Mouse (Mus musculus) hindbrain, embryonic 10.5 days (tissue): Measurements from ENCODE around the gene Mrpl28. TPM values are rescaled to one million over a fixed set of nuclear protein-coding genes. Genes with fewer than 3 reads are reported as not detected.
"Not testable (repeated sequence)": the region's sequence is repeated elsewhere in the genome, so short reads cannot be mapped to it uniquely, and the experiment has no call there.

ENCODE experiments used
- DNase-seq: peaks from one replicate; pipeline ENCODE4 v3.0.0-alpha.2; 2017; ENCODE audit warnings: low spot score
- H3K27ac ChIP-seq: fragments of 300-500 bp; sonication (generic); 2 replicates; pipeline ENCODE4 v1.5.1; 2016; ENCODE audit warnings: mild to moderate bottlenecking, moderate library complexity
- H3K27me3 ChIP-seq: fragments of 300-500 bp; sonication (generic); 2 replicates; pipeline ENCODE4 v1.6.1; 2016; ENCODE audit warnings: mild to moderate bottlenecking; ENCODE audit not compliant: poor library complexity, insufficient read depth, severe bottlenecking
- H3K36me3 ChIP-seq: fragments of 300-500 bp; sonication (generic); 2 replicates; pipeline ENCODE4 v1.6.1; 2016; ENCODE audit warnings: mild to moderate bottlenecking, moderate library complexity
- H3K4me1 ChIP-seq: fragments of 300-500 bp; sonication (generic); replicated peaks from 2 replicates; pipeline ENCODE4 v1.6.1; 2016; ENCODE audit warnings: mild to moderate bottlenecking
- H3K4me3 ChIP-seq: fragments of 300-500 bp; sonication (generic); 2 replicates; pipeline ENCODE4 v1.5.1; 2016; ENCODE audit warnings: mild to moderate bottlenecking, moderate library complexity
- H3K9me3 ChIP-seq: fragments of 300-500 bp; sonication (generic); 2 replicates; pipeline ENCODE4 v1.6.1; 2016; ENCODE audit warnings: mild to moderate bottlenecking, moderate library complexity
- WGBS: fragments of 180-500 bp; shearing (Covaris S2); methylation state at CpG from one replicate; pipeline ENCODE4 v1.1.7; 2016; 5-methylcytosine and 5-hydroxymethylcytosine counted together
- polyA plus RNA-seq: library from polyadenylated mRNA; unstranded; fragments of >200 nt; fragmentation: Nextera tagmentation; extraction: Ambion mirVana; gene quantifications from 2 replicates; pipeline ENCODE4 v1.2.1, GENCODE M21; 2016

The Mrpl28 gene
- polyA plus RNA-seq, 1 experiment from 2014 or later = 318 TPM

DNA sequence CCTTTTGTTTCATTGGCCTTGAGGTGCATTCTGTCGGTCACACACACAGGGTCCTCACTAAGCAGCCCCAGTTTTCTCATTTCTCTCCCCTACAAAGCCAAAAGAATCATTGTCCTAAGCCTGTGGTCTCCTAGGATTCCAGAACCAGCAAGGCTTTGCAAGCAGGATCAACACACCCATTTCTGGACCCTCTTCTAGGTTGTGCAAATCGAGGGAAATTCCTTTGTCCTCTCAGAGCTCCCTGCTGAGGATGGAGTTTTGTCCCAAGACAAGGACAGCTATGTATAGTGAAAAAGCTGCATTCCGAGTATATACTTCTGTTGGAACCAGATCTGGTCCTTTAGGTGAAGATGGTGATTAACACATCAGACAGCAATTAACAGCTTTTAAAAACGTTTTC lies 13.1 kb upstream of the Mrpl28 start:
- H3K4me3 ChIP-seq = no peak overlapping the region
- no peaks in the 10 kb centered on the region for H3K36me3 ChIP-seq
- peaks cover 29% of the 10 kb centered on the region for H3K4me1 ChIP-seq
- WGBS = 20% methylated on average over 4 of the region's 4 CpGs
- peaks cover 52% of the 10 kb centered on the region for H3K27me3 ChIP-seq
- no peak overlapping the region for H3K27ac ChIP-seq
- H3K9me3 ChIP-seq = no peaks in the 10 kb centered on the region
- DNase-seq = no peak

DNA sequence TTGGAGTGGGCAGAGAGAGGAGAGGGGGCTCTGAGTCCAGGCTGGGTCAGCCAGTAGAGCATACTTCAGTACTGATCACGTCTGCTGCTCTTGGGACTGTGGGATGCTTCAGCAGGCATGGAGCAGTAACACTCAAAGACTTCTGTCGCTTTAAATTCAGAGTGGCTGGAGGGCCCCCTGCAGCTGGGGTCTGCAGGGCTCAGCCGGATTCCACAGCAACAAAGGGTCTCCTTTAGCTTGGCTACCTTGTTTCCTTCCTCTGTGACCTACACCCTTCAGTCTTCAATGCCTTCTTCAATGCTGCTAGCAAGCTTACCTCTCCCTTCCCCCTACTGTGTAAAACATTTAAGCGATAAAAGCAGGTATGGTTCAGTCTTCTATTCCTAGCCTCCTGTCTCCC lies 12.3 kb upstream of the Mrpl28 start:
- no peaks in the 10 kb centered on the region for H3K36me3 ChIP-seq
- H3K9me3 ChIP-seq = no peaks in the 10 kb centered on the region
- H3K4me1 ChIP-seq = peaks cover 29% of the 10 kb centered on the region
- peak; percentile 29 for DNase-seq
- H3K4me3 ChIP-seq = peak overlapping the region; percentile 16; the same call in 1 of the 2 replicates
- peaks cover 60% of the 10 kb centered on the region for H3K27me3 ChIP-seq
- WGBS = 1% methylated on average over 4 of the region's 4 CpGs
- peak overlapping the region; percentile 17 for H3K27ac ChIP-seq

DNA sequence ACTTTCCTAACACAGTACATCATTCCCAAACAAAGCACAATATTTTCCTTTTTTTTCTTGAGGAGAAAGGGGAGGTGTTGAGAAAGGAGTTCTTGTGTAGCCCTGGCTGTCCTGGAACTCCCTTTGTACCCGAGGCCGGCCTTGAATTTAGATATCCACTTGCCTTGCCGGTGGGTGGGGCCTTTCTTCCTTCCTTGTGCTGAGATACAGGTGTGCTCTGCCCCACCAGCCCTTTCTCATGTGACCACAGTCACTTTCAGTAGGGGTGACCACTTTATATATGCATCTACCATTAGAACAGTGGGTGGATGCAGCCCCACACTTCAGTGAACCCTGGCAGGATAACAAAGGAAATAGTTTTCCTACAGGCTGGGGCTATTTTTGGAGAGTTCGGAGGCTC lies 11.6 kb upstream of the Mrpl28 start:
- Histone ChIP-seq H3K4me3 (no peak overlapping the region), H3K9me3 (no peaks in the 10 kb centered on the region), H3K4me1 (peaks cover 29% of the 10 kb centered on the region), H3K36me3 (no peaks in the 10 kb centered on the region), H3K27ac (no peak overlapping the region), H3K27me3 (peaks cover 67% of the 10 kb centered on the region)
- WGBS = 17% methylated on average over 4 of the region's 4 CpGs
- no peak for DNase-seq

DNA sequence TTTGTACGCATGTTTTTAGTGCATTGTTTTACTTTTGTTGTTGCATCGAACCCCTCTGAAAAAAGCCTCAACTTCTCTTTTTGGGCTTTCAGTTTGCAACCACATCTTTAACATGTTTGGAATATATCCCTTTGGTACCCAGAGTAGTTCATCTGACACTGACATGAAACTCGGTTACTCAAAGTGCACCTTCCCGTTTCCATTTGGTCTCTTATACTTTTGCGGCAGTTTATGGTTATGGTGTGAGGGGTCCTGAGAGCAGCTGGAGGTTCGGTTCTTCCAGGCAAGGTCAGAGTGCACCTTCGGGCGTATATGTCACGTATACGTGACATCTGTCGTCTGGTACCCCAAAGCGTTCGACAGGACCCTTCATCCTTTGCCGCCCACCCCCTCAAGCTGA lies 10.5 kb upstream of the Mrpl28 start:
- peak overlapping the region; percentile 80 for H3K4me3 ChIP-seq
- DNase-seq = no peak
- WGBS = 19% methylated on average over 14 of the region's 14 CpGs
- H3K9me3 ChIP-seq = no peaks in the 10 kb centered on the region
- peak overlapping the region; percentile 85 for H3K27ac ChIP-seq
- H3K36me3 ChIP-seq = no peaks in the 10 kb centered on the region
- peaks cover 78% of the 10 kb centered on the region for H3K27me3 ChIP-seq
- peaks cover 29% of the 10 kb centered on the region for H3K4me1 ChIP-seq

DNA sequence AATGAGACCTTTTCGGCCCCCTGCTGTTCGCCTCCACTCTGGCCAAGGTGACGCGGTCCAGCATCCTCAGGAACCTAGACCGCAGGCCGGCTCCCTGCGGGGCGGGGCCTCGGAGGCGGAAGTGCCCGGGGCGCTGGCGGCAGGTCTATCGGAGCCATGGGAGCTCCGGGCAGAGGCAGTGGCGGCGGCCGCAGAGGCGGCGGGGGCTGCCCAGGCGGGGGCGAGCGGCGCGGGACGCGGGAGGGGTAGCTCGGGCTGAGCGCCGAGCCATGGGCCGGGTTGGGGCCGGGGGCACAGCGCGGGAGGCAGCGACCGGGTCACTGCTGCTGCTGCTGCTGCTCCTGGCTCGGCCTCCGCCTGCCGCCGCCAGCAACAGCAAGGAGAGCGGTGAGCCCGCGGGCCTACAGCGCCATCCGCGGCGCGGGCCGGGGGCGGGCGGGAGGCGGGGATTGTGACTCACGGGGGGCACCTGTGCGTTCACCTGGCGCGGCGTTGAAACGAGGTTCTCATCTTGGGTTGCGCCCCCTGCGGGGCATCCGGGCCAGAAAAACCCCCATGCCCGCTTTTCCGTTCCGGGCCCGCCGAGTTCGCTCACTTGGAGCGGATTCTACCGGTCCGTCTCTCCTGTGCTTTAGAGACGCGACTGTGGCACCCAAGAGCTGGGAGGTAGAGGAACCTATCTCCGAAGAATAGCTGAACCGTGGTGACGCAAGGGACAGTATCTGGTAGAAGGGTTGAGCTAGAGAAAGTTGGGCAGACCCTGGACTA lies 9.9 kb upstream of the Mrpl28 start, which contains the start of gene Tmem8:
Gene Tmem8, plus strand, starts transcription at position 119 of the 768 bp plus-strand sequence.
- under 1% methylated on average over 75 of the region's 75 CpGs for WGBS
- Histone ChIP-seq H3K9me3 (no peaks in the 10 kb centered on the region), H3K27me3 (peaks cover 81% of the 10 kb centered on the region), H3K4me1 (peaks cover 29% of the 10 kb centered on the region), H3K4me3 (peak within 1 kb of the TSS; percentile 80), H3K27ac (peak within 1 kb of the TSS; percentile 85), H3K36me3 (no peaks in the 10 kb centered on the region)
- peak; percentile 75 for DNase-seq

DNA sequence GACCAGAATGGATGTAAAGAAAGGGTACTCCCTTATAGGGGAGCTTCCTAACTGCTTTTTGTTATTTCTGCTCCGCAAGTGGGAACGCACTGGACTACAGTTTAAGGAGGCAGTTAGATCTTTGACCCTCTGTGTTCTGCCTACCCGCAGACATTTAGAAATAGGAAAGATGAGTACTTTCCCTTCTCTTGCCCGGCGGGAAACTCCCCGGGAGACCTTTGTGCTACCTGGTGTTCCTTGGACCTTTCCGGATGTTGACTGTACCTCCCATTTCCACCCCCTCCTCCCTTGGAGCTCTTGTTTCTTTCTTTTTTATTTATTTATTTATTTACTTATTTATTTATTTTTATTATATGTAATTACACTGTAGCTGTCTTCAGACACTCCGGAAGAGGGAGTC lies 9.2 kb upstream of the Mrpl28 start:
- Histone ChIP-seq H3K36me3 (no peaks in the 10 kb centered on the region), H3K27me3 (peaks cover 85% of the 10 kb centered on the region)
- 15% methylated on average over 8 of the region's 8 CpGs for WGBS

DNA sequence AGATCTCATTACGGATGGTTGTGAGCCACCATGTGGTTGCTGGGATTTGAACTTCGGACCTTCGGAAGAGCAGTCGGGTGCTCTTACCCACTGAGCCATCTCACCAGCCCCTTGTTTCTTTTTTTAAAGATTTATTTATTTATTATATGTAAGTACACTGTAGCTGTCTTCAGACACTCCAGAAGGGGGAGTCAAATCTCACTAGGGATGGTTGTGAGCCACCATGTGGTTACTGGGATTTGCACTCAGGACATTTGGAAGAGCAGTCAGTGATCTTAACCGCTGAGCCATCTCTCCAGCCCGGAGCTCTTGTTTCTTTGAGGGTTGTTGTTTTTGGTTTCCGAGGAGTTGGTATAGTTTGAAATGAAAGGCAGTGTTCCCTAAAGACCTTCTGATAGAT lies 8.8 kb upstream of the Mrpl28 start:
- Histone ChIP-seq H3K27me3 (peaks cover 89% of the 10 kb centered on the region), H3K4me1 (peaks cover 29% of the 10 kb centered on the region)
- 67% methylated on average over 7 of the region's 7 CpGs for WGBS
- not testable (repeated sequence) for H3K9me3 ChIP-seq, H3K36me3 ChIP-seq, DNase-seq, H3K27ac ChIP-seq, H3K4me3 ChIP-seq

More for the DNA sequence above, 9.2 kb upstream of the Mrpl28 start:
- Histone ChIP-seq H3K9me3 (no peaks in the 10 kb centered on the region), H3K4me1 (peaks cover 29% of the 10 kb centered on the region), H3K4me3 (peak overlapping the region; percentile 80), H3K27ac (no peak overlapping the region)
- DNase-seq = no peak

DNA sequence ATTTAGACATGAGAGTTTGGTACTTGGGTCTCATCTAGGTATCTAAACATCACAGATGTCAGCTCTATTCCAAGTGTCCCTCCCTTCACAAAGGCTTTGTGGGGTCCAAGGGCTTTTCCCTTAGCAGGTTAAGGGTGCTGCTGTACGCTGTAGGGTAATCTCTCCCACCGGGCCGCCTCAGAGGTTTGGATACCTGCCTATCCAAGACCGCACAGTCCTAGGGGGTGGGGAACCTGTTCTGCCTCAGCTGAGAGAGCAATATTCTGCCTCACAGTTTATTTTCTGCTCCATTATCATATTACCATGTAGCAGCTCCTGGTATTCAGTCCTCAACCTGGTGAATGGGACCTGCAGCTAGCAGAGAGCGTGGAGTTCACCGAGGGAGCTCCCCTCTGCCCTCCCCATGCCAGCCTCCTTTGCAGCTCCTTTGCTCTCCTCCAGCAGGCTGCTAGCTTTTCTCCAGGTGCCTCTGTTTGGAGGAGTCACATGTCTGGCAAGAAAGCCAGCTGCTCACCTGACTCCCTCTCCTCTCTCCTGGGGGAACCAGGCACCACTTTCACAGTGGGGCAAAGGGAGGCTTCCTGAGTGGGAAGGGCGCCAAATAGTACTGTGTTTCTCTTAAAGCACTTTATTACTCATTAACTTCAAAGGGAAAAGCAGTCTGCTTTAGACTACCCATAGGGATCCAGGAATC lies 7.9 kb upstream of the Mrpl28 start:
- H3K27me3 ChIP-seq = peaks cover 89% of the 10 kb centered on the region
- no peaks in the 10 kb centered on the region for H3K9me3 ChIP-seq
- DNase-seq = no peak
- H3K4me3 ChIP-seq = no peak overlapping the region
- no peaks in the 10 kb centered on the region for H3K36me3 ChIP-seq
- peaks cover 33% of the 10 kb centered on the region for H3K4me1 ChIP-seq
- 84% methylated on average over 7 of the region's 7 CpGs for WGBS
- H3K27ac ChIP-seq = no peak overlapping the region

DNA sequence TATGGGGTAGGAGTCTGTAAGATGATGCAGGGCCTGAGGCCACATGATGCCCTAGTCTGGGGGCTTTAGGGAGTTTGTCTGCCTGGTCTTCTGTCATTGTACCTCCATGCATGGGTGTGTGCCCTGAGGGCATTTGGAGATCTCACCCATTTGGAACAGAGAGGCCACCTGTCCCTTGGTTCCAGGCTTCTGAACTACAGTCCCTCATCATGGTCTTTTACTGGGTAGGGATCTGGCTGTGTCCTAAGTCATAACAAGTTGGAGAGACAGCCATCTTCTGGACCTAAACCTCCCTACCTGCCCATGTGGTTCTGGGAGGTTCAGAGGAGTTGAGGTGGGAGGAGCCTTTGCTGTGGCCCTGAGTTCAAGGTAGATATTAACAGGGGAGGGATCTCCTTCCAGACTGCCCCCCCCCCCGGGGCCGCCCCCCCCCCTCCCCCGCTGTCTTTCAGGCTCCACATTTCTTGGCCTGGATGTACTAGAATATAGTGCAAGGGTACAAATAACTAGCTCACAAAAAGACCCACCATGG lies 7.3 kb upstream of the Mrpl28 start:
- H3K27me3 ChIP-seq = peaks cover 82% of the 10 kb centered on the region
- 40% methylated on average over 3 of the region's 3 CpGs for WGBS
- no peaks in the 10 kb centered on the region for H3K36me3 ChIP-seq
- H3K4me3 ChIP-seq = no peak overlapping the region
- peaks cover 29% of the 10 kb centered on the region for H3K4me1 ChIP-seq
- no peak for DNase-seq
- H3K27ac ChIP-seq = no peak overlapping the region
- no peaks in the 10 kb centered on the region for H3K9me3 ChIP-seq

DNA sequence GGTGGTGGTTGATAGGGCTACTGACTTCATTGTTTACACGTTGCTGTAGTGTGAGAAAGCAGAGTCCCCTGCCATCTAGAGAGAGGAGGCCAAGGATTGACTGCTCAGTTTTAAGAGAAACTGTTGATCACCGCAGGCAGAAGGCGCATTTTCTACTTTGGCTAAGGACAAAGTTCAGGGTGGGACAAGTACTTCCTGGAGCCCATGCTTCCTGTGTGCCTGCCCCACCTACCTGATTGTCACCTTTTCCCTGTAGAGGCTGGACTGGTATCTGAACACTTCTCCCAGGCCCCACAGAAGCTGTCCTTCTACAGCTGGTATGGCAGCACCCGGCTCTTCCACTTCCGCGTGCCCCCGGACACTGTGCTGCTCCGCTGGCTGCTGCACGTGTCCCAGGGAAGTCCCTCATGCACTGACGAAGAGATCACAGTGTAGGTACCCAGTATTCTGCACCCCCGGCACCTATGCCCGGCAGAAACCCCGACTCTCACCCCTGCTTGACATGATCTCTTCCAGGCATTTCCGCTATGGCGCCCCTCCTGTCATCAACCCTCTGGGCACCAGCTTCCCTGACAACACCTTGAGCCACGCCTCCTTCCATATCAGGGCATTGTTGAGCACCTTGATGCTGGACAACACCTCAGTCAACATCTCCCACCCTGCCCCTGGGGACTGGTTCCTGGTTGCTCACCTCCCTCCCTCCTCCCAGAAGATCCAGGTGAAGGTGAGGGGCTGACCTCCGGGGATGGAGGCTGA lies 6.6 kb upstream of the Mrpl28 start:
- Histone ChIP-seq H3K4me1 (peaks cover 24% of the 10 kb centered on the region), H3K36me3 (no peaks in the 10 kb centered on the region), H3K9me3 (no peaks in the 10 kb centered on the region), H3K27me3 (peaks cover 76% of the 10 kb centered on the region), H3K4me3 (no peak overlapping the region), H3K27ac (no peak overlapping the region)
- DNase-seq = no peak
- 88% methylated on average over 17 of the region's 17 CpGs for WGBS

DNA sequence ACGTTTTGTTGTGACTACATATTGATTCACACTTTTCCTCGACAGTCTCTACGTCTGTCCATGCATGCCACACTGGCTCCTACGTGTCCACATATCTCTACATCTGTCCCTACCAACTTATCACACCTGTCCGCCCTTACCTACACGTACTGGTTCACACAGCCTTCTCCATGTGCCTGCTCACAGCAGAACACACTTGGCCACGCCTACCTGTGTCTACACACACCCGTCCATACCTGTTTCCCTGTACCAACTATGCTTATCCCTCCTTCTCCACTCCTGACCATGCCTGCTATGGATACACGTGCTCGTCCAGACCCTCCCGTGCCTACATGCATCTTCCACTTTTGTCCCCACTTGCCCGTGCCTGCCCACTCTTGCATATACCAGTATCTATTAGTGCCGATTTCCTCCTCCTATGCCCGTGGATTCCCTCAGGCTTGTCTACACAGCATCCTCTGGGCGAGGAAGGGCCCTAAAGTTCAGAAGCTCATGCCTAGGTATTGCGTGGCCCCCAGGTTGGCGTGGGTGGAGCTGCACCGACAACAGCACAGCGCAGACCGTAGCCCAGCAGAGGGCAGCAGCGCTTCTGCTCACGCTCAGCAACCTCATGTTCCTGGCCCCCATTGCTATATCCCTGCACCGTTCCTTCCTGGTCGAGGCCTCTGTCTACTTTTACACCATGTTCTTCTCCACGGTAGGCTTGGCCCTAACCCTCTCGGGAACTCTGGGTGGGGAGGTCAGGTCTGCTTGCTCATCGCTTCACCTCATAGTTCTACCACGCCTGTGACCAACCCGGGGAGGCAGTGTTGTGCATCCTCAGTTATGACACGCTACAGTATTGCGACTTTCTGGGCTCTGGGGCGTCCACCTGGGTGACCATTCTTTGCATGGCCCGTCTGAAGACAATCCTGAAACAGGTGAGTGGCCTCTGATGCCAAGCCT lies 3.3 kb upstream of the Mrpl28 start:
- peaks cover 28% of the 10 kb centered on the region for H3K4me1 ChIP-seq
- H3K4me3 ChIP-seq = peak overlapping the region; percentile 9; the same call in 1 of the 2 replicates
- peaks cover 6% of the 10 kb centered on the region for H3K36me3 ChIP-seq
- DNase-seq = peak; percentile 58
- no peaks in the 10 kb centered on the region for H3K9me3 ChIP-seq
- WGBS = 52% methylated on average over 33 of the region's 33 CpGs
- H3K27me3 ChIP-seq = peaks cover 43% of the 10 kb centered on the region
- H3K27ac ChIP-seq = peak overlapping the region; percentile 2; the same call in 1 of the 2 replicates
